Mouse (Mus musculus): ENCODE results near the gene Prpf3.
"Not testable (repeated sequence)": the region's sequence is repeated elsewhere in the genome, so short reads cannot be mapped to it uniquely, and the experiment has no call there.

The Prpf3 gene

DNA sequence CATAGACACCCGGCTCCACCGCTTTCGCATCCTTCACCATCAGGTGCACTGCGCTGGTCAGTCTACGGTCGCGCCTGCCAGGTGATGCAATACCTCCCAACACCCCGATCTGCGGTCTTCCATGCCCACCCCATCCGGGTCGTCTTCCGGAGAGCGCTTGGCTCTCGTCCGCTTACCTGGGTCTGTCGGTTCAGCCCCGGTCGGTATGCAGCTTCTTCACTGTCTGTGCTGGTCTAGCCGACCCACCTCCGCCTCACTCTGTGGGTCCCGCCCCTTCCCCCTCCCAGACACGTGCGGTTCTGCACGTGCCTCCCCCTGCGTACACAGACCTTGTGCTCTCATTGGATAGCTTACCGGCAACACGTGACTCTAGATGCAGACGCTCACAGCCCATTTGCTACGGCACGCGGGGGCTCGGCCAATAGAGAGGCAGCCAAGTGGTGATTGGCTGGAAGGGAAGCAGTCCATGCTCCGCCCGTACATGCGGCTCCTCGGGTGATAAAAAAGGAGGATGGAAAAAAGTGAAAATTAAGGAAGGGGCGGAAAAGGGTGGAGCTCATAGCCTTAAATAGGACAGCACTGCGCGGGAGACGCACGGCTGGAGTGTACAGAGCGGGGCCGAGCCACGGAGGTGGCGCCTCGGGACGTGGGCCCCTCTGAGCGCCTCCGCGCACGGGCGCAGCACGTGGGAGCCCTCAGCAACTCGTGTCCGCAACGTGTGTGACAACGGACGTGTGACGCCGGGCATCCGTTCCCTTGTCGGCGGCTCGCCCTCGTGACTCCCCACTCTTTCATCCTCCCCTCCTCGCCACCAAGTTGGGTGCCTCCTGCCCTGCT, 26.5 kb upstream of the Prpf3 start, which contains the start of gene Ciart:
TSS of gene Ciart (minus strand) at position 273 of the 837 bp plus-strand sequence.
- in situ Hi-C loops (cut with MboI; ENCODE audit: low sequenced_read_pairs), result no loop called here

DNA sequence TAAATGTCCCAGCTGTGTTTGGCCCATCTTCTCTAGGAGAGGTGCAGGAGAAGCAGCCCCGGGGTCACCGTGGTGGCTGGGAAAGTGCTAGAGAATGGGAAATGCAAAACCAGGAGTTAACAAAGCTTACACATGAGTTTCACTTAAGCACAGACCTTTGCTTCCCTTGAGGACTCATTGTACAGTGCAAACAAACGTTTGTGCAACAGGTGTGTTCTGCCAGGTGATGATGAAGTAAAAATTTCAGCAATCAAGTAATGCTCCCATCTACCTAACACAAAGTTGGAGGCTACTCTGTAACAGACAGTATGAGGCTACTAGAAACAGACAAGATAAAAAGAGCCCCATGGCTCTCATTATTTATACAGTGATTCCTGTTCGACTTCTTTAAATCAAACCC, 23.4 kb upstream of the Prpf3 start:
- in situ Hi-C loops (cut with MboI; ENCODE audit: low sequenced_read_pairs), result no loop called here

DNA sequence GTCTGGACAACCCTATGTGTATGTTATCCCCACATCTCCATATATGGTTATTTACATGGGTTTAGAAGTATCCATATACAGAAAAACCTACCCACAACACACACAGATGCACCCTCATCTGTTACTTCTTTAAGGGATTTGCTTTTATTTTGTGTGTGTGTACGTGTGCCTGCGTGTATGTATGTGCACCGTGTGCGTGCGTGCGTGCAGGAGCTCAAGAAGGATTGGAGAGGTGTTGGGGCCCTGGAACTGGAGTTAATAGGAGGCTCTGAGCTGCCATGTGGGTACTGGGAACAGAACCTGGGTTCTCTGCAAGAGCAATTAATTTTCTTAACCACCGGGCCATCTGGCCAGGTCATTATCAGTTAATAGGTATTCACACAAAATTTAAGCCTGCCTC, 16.4 kb upstream of the Prpf3 start:
- in situ Hi-C loops (cut with MboI; ENCODE audit: low sequenced_read_pairs), result no loop called here

DNA sequence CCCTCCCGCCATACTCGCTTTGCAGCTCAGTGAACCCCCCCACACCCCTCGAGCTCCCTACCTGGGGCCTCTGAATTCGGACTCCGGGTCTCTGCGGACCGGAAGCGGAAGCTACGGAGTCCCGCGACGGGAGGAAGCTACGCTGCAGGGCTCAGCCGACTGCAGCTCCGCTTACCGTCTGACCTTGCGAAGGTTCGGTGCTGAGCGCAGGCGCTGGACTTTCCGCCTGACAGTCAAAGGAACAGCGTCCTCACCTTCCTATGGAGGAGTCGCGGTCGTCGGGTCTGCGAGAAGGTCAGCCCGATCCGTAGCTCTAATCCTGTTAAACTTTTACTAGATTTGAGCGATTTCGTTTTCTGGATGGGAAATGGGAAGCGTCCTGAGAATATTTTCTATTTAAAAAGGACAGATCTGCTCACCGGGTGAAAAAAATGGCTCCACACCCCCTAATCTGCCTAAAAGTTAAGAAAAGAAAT, 15.7 kb upstream of the Prpf3 start, which contains the start of gene Mrps21:
TSS of gene Mrps21 (minus strand) at position 128 of the 476 bp plus-strand sequence.
- in situ Hi-C loops (cut with MboI; ENCODE audit: low sequenced_read_pairs), result no loop called here

DNA sequence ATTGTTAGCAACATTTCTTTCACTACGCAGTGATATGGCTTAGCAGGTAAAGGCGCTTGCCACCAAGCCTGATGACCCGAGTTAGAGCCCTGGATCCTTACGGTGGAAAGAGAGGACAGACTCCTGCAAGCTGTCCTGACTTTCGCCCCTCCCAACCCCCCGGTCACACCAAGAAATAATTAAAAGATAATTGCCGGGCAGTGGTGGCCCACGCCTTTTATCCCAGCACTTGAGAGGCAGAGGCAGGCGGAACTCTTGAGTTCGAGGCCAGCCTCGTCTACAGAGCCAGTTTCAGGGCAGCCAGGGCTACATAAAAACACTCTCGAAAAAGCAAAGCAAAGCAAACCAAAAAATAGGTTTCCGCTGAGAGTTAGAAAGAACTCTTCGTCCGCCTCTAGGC, 15.3 kb upstream of the Prpf3 start:
- in situ Hi-C loops (cut with MboI; ENCODE audit: low sequenced_read_pairs), result no loop called here

DNA sequence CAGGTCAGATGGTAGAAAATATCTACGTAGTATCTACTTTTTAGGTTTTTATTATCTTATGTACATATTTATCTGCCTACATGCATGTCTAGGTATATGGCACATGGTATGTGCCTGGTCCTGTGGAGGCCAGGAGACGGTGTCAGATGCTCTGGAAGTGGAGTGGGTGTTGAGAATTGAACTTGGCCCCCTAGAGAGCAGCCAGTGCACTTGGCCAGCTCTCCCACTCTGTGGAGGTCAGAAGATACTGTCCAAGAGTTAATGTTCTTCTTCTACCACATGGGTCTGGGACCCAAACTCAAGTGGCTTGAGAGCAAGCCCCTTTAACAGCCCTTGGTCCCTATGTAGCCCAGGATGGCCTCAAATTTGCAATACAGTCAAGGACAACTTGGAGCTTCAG, 11.7 kb upstream of the Prpf3 start:
- in situ Hi-C loops (cut with MboI; ENCODE audit: low sequenced_read_pairs), result no loop called here

DNA sequence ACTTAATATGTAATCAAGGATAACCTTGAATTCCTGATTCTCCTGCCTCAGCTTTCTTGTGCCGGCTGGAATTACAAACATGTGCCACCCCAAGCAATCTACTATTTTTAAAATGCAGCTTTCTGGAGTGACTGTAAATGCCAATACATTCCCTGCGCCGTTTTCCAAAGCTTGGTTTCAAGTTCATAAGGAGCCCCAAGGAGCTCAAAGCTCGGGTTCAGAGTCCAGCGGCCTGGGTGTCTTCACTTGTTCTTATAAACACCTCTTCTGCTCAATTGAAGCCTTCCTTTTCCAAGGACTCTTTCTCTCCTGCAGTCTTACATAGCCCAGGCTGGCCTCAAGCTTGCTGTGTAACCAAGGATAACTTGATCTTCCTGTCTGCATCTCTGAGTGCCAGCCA, 10.4 kb upstream of the Prpf3 start:
- in situ Hi-C loops (cut with MboI; ENCODE audit: low sequenced_read_pairs), result no loop called here

DNA sequence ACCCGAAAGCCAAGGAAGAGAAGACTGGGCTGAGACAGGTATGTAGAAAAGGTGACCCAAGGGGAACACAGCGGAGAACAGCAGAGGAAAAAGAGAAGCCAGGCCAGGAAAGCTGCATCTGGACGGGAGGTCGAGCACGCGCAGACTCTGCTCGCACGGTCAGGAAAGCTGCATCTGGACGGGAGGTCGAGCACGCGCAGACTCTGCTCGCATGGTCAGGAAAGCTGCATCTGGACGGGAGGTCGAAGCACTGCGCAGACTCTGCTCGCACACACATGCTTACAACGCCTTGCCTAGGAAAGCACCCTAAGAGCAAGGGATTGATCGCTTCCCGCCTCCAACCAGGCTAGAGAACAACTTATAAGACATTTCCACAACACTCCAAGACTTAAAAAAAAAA, 9.9 kb upstream of the Prpf3 start:
- in situ Hi-C loops (cut with MboI; ENCODE audit: low sequenced_read_pairs), result no loop called here

DNA sequence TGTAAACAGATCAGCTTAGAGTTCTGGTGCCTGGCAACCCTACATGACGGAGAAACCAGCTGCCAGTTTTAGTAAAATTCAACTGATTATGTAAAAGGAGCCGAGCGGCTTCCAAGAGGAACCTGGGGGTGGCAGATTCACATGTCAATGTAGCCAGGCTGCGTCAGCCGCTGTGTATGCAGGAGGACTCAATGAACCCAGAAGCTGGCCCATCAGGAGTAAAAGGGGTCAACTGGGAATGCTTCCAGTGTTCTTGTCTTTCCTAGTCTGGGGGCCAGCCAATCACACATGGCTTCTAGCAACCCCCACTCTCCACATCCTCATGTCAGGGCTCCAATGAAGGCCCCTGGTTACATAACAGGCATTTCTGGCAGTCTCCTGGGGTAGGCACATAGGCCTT, 9.4 kb upstream of the Prpf3 start:
- in situ Hi-C loops (cut with MboI; ENCODE audit: low sequenced_read_pairs), result no loop called here

DNA sequence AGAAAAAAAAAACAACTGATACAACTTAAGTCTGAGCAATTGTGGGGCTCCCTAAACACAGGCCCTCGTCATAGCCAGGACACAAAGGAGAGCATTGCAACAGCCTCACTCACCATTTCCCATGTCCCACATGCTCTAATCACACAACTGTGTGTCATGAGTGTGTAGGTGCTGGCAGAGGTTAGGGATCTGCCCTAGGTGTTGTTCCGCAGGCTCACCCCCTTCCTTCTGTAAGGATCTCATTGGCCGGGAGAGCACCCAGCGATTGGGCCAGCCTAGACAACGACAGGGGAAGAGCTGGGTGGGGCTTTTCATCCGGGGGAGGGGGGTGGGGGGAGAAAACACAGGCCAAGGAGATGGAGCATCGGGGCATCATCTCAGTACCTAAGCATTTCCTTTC, 7.9 kb upstream of the Prpf3 start:
- in situ Hi-C loops (cut with MboI; ENCODE audit: low sequenced_read_pairs), result no loop called here

DNA sequence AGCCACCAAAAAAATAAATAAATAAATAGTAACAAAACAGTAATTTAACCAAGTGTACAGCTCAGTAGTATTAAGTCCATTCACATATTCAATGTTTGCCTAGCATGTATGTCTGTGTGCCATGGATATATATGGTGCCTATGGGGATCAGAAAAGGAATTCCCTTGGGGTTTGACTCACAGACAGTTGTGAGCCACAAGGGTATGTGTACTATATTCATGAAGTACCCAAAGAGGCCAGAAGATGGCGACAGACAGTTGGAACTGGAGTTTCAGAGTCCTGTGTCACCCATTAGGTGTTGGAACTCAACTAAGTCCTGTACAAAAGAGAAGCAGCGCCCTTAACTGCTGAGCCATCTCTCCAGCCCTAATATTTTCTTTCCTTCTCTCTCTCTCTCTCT, 6.1 kb upstream of the Prpf3 start:
- in situ Hi-C loops (cut with MboI; ENCODE audit: low sequenced_read_pairs), result no loop called here

DNA sequence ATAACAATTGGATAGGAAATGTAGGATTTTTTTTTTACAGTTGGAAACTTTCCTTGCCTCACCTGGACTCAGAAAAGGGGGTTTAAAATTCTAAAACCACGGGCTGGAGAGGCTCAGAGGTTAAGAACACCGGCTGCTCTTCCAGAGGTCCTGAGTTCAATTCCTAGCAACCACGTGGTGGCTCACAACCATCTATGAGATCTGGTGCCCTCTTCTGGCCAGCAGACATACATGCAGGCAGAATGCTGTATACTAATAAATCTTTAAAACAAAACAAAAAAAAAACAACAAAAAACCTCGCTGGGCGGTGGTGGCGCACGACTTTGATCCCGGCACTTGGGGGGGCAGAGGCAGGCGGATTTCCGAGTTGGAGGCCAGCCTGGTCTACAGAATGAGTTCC, 5.5 kb upstream of the Prpf3 start:
- in situ Hi-C loops (cut with MboI; ENCODE audit: low sequenced_read_pairs), result no loop called here

DNA sequence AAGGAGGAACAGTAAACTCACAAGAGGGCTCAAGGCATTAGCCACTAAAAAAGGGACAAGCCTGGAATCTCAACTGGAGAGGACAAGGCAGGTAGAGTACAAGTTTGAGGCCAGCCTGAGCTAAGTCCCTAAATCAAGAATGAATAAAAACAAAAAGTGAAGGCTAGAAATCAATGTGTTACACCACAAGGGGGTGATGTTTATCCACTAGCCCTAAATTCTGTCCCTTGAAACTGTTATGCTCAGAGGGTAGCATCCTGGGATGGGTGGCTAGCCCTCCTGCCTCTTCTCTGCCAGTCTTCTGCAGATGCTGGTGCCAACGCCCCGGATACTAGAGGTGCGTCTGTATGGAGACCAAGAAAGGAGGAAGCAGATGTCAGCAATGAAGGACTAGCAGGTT, 4.6 kb upstream of the Prpf3 start:
- in situ Hi-C loops (cut with MboI; ENCODE audit: low sequenced_read_pairs), result no loop called here

DNA sequence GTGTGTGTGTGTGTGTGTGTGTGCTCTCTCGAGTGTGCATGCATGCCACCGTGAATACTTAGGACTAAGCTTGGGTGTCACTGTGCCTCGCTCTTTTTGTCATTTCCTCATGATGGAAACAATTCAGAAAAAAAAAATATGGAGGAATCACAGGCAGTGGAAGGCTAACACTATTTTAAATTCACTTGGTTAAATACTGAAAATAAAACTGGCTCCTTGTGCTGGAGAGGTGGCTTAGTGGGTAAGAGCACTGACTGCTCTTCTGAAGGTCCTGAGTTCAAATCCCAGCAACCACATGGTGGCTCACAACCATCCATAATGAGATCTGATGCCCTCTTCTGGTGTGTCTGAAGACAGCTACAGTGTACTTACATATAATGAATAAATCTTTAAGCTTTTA, 2.6 kb upstream of the Prpf3 start:
- in situ Hi-C loops (cut with MboI; ENCODE audit: low sequenced_read_pairs), result not testable (repeated sequence)

DNA sequence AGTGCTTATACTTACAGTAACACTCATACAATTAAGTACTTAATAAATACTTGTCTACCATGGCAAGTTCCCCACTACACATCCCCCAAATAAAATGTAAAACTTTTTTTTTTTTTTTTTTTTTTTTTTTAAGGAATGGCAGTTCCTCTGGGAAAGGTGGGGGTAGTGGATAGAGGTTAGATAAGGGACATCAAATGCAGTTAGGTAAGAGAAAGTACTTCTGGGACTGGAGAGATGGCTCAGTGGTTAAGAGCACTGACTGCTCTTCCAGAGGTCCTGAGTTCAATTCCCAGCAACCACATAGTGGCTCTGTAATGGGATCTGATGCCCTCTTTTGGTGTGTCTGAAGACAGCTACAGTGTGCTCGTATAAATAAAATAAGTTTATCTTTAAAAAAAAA, 1.4 kb upstream of the Prpf3 start:
- in situ Hi-C loops (cut with MboI; ENCODE audit: low sequenced_read_pairs), result not testable (repeated sequence)

DNA sequence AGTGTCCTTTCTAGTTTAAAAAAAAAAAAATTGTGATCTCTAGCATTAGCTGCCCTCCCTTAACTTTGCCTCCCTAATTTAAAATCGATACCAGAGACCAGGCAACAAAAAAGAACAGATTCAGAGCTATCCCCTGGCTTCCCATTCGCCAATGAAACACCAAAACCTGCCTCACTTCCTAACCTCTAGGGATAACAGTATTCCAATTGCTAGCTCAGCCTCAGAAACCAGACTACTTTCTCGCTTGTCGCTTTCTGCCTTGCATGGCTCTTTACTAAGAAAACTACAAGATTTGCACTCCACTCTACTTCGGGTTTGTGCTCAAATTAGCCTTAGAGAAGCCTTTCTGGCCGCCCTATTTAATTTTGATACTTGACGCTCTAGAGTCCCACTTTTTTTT, 430 bp upstream of the Prpf3 start:
- in situ Hi-C loops (cut with MboI; ENCODE audit: low sequenced_read_pairs), result no loop called here

DNA sequence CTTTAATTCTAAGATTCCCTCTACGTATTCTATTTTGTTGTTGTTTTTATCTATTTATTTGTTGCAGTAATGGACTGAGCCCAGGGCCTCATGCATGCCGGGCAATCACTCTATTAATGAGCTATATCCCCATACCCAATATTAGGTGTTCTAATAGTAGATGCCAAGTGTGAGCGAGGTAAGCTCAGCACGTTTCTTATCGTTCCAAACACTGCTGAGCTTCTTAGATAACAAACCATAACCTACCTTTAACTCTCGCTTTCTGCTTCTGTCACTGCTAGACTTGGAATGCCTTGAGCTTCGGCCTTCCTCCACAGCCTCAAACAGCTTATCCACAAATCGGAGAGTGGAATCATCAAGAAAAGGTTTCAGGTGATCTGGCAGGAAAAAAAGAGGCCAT, 4.4 kb downstream of the Prpf3 start:
- in situ Hi-C loops (cut with MboI; ENCODE audit: low sequenced_read_pairs), result no loop called here

DNA sequence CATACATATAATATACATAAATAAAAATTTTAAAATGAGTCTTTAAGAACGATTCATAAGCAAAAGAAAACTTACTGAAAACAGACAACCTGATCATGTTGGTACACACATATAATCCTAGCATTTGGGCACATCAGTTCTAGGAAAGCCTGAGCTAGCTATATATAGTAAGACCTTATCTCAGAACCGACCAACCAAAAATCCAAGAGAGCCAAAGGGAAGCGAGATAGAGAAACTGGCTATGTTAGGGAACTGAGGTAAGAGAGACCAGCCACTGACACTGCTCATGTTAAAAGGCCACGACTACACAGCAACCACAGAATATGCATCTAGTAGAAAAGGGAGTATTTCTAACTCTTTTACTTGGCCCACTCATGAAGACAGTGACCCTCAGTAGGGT, 5.1 kb downstream of the Prpf3 start:
- in situ Hi-C loops (cut with MboI; ENCODE audit: low sequenced_read_pairs), result no loop called here

DNA sequence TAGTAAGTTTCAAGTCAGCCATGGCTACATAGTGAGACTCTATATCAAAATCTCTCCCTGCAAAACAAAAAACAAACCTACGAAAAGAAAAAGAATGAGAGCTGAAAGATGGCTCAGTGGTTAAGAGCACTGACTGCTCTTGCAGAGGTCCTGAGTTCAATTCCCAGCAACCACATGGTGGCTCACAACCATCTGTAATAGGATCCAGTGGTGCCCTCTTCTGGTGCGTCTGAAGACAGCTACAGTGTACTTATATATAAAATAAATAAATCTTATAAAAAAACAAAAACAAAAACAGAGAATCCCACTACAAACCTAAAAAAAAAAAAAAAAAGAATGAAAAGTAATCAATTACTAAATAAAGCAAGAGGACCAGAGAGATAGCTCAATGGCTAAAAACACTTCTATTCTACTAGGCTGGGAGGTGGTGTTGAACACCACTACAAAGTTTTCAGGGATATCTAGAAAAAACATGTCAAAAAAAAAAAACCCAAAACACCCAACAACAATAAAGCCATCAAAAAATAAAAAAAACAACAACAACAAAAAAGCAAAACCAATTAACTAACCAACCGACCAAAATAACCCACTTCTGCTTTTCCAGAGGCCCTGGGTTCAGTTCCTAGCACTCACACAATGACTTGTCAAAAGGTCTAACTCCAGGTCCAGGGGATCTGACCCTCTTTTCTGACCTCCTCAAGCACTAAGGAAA, 13.0 kb downstream of the Prpf3 start:
- in situ Hi-C loops (cut with MboI; ENCODE audit: low sequenced_read_pairs), result no loop called here

DNA sequence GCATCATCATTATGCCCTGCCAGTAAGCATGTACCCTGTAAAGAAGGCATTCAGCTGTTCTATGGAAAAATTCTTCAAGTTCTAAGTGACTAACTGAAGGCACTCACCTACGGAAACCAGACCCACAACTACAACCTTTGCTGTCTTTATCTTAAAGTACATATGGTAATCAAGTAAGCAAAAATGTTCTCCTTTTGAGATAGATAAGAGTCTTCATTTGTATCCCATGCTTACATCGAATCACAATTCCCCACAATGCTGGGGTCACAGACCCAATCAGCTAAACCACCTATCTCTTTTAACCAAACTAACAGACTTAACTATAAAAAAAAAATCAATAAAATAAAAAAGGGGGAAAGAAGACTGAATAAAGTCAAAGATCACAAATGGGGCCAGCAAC, 16.4 kb downstream of the Prpf3 start:
- in situ Hi-C loops (cut with MboI; ENCODE audit: low sequenced_read_pairs), result no loop called here

DNA sequence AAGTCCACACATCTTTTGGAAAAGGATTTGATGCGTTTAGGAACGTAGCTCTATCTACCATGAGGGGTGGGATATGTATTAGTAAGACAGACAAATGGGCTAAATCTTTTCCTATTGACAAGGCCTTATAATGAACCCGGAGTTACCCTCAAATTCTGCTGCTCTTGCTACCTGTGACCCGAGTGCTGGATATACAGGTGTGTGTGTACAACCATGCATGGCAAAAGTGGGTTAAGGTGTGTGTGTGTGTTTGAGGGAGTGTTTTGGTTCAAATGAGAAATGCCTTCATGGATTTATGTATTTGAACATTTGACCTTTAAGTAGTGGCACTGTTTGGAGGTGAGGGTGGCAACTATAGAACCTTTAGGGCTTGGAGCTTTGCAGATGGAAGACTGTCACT, 26.6 kb downstream of the Prpf3 start:
- in situ Hi-C loops (cut with MboI; ENCODE audit: low sequenced_read_pairs), result no loop called here

DNA sequence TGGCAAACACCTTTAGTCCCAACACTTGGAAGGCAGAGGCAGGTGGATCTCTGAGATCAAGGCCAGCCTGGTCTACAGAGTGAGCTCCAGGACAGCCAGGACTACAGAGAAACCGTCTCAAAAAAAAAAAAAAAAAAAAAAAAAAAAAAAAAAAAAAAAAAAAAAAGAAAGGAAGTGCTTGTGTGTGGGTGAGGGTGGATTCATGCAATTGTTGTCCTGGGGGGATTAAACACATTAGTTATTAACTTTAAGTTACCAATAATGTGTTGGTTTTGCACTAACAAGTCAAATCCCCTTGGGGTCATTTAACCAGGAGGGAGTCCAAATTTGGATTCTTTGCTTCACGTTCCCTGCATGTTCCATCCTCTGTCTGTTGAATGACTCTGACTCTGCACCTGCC, 29.4 kb downstream of the Prpf3 start:
- in situ Hi-C loops (cut with MboI; ENCODE audit: low sequenced_read_pairs), result no loop called here
